Mouse (Mus musculus) fat pad, adult 2 months (tissue): ENCODE results near the gene Lhpp.
A peak's percentile ranks its signal among the peaks of the same experiment; 100 is the strongest.

ENCODE experiments used
- DNase-seq: peaks from one replicate; pipeline ENCODE4 v3.0.0-alpha.2; 2011; ENCODE audit warnings: low read depth, low spot score; ENCODE audit errors: extremely low read depth

Gene Lhpp

DNA sequence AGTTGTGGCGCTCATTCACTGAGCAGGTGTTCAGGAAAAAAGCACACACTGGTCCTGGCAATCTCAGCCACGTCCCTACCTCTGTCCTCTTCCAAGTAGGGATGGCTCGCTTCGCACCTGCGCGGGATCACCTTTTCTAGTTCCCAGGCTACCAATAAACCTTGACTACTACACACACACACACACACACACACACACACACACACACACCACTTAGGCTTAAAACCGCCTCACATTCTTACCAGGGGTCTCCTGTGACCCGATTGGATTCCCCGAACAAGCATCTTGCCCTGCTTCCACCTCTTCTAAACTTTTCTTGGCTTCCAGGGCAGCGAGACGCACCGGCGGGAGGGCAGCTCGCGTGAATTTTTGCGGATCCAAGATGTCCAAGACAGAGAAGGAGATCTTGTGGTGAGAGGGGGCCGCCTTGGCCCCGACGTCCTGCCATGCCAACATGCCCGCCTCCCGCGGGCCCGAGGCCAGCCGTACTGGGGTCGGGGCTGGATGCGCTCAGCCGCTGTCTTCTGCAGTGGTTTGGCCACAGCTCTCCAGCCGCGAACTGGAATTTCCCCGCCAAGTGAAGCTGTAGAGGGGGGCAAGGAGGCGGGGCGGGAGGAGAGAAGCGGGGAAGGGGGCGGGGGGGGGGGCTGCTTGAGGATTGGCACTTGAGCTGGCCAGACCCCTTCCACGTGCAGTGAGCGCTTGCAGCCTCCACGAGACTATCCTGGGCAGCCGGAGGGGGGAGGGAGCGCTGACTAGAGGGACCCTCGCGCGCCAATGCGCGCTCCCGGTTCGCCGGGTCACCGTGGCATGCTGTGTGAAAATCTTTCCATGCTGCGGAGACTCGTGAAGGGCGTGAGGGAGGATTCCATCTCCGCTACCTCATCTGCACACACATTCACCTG is 11.1 kb upstream of the Lhpp start, which contains the start of gene Nkx1-2:
TSS of gene Nkx1-2 (minus strand) at position 567 of the 905 bp plus-strand sequence.
- no peak for DNase-seq

GRCm38 (mm10) chr7:132600026-132600425 is 10.4 kb upstream of the Lhpp start:
- no peak for DNase-seq

DNA sequence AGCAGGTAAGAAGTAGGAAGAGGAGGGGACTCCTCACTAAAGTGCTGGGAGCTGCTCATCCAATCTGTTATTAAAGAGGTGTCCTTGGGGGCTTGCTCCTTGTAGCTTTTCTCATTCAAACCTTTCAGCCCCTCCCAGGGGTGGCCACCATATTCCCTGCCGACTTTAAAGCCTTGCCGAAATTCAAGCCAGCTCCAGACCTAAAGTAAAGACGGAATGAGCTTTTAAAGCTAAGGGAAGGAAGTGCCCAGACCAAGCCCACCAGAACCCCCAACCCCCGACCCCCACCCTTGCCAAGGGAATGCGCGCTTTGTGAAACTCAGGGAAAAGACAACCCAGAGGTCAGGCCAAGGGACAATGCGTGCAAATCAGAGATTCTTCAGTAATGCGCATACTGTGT is 9.5 kb upstream of the Lhpp start:
- no peak for DNase-seq

GRCm38 (mm10) chr7:132604720-132605119 is 5.7 kb upstream of the Lhpp start:
- peak; percentile 96 for DNase-seq

DNA sequence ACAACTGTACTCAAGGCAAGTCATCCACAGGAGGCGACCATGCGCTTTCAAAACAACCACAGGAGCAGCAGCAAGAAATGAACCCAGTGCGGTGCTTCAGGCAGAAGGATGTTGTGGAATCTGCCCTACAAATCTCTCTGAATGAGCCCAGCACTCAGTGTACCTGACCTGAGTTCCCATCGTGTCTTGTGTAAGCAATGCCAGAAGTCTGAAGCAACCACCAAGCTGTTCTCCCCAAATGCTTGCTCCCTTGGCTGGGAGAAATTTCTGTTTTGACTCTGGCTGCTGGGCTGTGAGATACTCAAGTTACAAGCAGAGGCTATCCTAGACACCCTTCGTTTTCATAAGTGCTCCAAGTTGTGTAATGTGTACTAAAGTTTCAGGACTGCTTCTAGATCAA is 4.7 kb upstream of the Lhpp start:
- DNase-seq: peak; percentile 99

DNA sequence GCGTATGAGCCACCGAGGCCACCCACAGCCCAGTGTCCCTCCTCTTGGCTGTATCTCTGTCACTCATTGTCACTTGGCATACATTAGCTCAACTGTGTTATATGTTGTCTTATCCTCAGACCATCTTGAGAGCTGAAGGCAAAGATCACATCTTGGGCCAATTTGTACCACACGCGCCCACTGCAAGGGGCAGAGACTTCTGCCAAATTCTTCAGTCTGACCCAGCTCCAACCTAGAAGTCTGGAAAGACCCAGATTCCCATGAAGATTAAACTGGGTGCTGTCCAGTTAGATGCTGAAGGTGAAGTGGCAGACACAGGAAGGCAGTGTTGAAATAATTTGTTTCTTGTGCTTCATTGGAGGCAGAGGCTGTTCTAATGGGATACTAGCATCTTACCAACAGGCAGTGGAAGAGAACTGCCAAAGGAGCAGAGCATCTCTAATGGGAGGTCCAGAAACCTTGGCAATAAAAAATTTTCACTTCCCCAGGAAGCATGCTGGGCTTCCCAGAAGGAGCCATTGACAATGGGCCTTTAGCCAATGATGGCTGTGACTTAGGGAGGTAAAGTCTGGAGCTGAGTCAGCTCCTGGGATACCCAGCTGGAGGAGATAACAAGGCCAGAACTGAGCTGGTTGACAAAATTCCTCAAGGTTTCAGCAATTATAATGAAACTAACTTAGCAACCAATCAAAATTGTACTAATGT is 2.0 kb upstream of the Lhpp start:
- DNase-seq: no peak

DNA sequence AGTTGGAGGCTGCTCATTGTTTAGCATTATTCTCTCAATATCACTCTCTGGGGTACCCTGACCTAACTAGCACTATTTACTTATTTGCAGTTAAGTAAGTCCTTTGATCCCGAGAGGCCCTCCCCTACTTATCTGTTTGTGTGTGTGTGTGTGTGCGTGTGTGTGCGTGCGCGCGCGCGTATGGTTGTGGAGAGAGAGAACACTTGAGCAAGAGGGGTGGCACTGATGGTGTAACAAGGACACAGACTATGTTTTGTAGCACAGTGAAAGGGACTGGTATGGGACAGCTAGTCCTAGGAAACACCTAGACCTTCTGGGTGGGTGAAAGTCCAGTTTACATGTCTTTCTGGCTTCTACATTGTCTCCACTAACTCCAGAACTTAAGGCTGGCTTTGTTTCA is 1.1 kb downstream of the Lhpp start:
- no peak for DNase-seq

DNA sequence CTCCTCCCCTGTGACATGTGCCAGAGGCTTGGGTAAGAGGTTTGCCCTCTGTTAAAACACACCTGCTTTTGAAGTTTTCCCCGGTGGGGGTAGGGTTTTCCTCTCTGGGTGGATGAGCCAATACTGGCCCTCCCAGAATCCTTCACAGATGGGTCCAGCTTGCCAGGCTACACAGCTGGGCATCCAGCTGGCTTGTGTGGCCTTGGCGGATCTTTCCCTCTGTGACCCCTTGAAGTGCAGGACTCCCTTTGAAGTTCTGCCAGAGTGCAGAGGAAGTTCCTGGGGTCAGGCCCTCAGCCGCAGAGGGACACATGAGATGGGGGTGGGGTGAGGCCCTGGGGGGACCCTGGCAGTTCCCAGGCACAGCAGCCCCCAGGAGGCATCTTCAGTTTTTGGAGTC is 4.9 kb downstream of the Lhpp start:
- DNase-seq: no peak

DNA sequence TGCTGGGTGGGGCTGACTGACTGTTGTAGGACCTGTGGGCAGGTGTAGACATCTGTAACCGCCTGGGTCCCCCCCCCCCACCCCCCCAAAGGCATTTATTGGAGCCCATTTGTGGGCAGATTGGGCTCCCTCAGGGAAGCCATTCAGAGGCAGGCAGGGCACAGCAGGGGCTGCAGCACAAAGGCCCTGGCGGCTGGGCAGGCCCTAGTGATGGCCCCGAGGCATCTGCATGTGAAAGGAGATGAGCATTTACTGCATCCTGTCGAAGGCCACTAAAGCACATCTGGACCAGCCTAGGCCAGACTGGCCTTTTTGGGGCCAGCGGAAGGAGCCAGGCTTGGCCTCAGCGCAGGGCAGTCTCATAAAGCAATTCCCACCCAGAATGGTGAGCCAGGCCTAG is 6.0 kb downstream of the Lhpp start:
- no peak for DNase-seq

- peak; percentile 68 for DNase-seq
Measured at GRCm38 (mm10) chr7:132617021-132617564, 6.7 kb downstream of the Lhpp start.

DNA sequence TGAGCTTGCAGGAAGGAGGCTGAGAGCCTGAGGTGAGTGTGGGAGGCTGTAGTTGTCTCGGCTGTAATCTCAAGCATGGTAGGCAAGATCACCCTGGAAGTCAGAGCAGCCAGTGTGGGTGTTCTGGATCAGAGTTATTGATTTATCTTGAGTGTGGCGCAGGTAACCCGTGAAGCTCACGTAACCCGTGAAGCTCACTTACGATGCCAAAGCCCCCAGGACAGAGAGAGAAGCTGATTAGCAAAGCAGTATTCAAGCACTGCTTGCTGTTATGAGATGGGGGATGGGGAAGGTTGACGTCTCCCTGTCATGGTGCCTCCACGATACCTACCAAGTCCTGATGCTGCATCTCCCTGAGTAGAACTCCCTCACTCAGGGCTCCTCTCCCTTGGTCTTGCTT is 9.1 kb downstream of the Lhpp start:
- DNase-seq: peak; percentile 95

- DNase-seq: no peak
Measured at GRCm38 (mm10) chr7:132619975-132620918, 9.8 kb downstream of the Lhpp start.

- no peak for DNase-seq
Measured at GRCm38 (mm10) chr7:132624161-132624560, 13.7 kb downstream of the Lhpp start.

- DNase-seq: no peak
Measured at GRCm38 (mm10) chr7:132626174-132626573, 15.7 kb downstream of the Lhpp start.

- DNase-seq: no peak
Measured at GRCm38 (mm10) chr7:132627448-132627847, 17.0 kb downstream of the Lhpp start.

GRCm38 (mm10) chr7:132631313-132631712 is 20.9 kb downstream of the Lhpp start:
- DNase-seq: no peak

DNA sequence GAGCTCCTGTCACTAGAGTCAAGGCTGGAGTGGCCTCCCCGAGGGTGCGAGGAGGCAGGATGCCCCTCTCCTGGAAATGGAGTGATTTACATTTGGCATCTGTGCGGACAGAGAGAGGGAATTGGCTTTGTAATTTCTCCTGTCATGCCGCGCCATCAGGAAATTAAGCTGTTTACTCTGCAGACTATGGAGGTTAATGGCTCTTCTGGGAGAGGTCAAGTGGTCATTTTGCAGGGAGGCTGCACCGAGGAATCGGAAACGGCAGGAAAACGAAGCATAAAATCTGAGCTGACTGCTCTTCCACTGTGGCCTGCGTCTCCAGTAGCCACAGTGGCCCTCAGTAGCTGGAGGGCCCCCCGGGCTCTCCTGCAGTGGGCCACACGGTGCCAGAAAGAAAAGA is 26.9 kb downstream of the Lhpp start:
- DNase-seq: no peak

- no peak for DNase-seq
Measured at GRCm38 (mm10) chr7:132638446-132639087, 28.1 kb downstream of the Lhpp start.

GRCm38 (mm10) chr7:132640946-132641345 is 30.5 kb downstream of the Lhpp start:
- no peak for DNase-seq

- DNase-seq: no peak
Measured at GRCm38 (mm10) chr7:132641606-132642005, 31.2 kb downstream of the Lhpp start.
